Mouse (Mus musculus) MEL (cell line): ENCODE measurements around the gene Slc13a3.

ENCODE experiments used
- CTCF ChIP-seq, 3 experiments: IDR thresholded peaks in 2 of 3; conservative IDR thresholded peaks in 1 of 3; 2 replicates each; pipeline ENCODE4 v1.5.1; 2011 to 2012; ENCODE audit warnings: low read length in 3 of 3, low read depth in 2 of 3, mild to moderate bottlenecking in 2 of 3, improper control_type of control experiment in 1 of 3, inconsistent platforms in 1 of 3, mixed read lengths in 1 of 3, moderate library complexity in 1 of 3; ENCODE audit not compliant: control insufficient read depth in 1 of 3, insufficient read depth in 1 of 3, poor library complexity in 1 of 3, severe bottlenecking in 1 of 3
- EP300 ChIP-seq, 2 experiments: IDR thresholded peaks; 2 replicates each; pipeline ENCODE4 v1.6.1; 2011; ENCODE audit warnings: improper control_type of control experiment in 2 of 2, low read length in 2 of 2, low read depth in 1 of 2, mild to moderate bottlenecking in 1 of 2
- USF1 ChIP-seq: IDR thresholded peaks from 2 replicates; pipeline ENCODE4 v1.6.1; 2014; ENCODE audit warnings: low read depth, mild to moderate bottlenecking, inconsistent platforms, low read length, improper control_type of control experiment, moderate library complexity

DNA sequence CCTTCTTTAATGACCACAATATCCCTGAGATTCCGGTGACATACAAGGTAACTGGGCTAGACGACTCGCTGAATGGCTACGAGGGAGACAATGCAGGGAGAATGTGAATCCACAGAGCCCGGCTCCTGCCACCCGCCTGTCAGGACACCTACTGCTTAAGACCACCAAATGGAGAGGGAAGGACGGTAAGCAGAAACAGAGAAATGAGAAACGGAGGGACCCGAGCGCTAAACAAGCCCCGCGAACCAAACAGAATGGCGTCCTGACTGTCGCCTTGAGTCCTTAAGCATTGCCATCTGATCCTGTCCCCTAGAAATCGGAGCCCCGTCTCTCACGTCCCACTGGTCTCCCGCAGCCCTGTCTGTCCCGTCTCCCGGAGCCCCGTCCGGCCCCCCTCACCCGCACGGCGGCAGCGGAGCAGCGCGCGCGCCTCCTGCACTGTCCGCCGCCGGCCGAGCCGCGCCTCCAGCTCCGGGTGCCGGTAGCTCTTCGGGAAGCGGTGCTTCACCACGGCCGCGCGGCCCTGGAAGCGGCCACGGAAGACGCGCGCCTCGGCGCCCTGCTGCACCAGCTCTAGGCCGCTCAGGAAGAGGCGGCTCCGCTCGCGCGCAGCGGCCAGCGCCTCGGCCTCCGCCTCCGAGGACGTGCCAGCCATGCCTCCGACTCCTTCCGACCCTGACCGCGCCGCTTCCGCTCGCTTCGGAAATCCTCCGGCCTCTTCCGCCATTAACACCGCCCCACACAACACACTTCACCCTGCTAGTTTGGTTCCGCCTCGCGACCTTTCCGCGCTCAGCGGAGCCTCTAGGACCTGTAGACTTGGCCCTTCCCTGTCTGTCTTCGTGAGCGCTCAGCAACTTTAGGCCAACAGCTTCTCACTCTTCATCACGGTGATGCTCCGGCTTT lies 19.9 kb upstream of the Slc13a3 start, which contains the start of gene Trp53rka:
- no peak for TF ChIP-seq USF1
- TF ChIP-seq CTCF (IDR thresholded peaks at IDR 0.05 in 2 of 3, conservative IDR thresholded peaks at IDR 0.05 in 1 of 3; ENCODE audit: control insufficient read depth in 1 of 3, insufficient read depth in 1 of 3, low read depth in 2 of 3, low read length in 3 of 3, poor library complexity in 1 of 3, severe bottlenecking in 1 of 3): no peak
- peak in 1 of 2 experiments; percentile 23; a peak in 1 of 4 replicates for TF ChIP-seq EP300 (IDR thresholded peaks at IDR 0.05; ENCODE audit: low read depth in 1 of 2, low read length in 2 of 2)
